Mouse (Mus musculus) left cerebral cortex, adult 2 months (tissue): Measurements from ENCODE around the gene Nelfe. TPM values are rescaled to one million over a fixed set of nuclear protein-coding genes. Genes with fewer than 3 reads are reported as not detected.
A peak's percentile ranks its signal among the peaks of the same experiment; 100 is the strongest.
"Not testable (repeated sequence)": the region's sequence is repeated elsewhere in the genome, so short reads cannot be mapped to it uniquely, and the experiment has no call there.

Experiments
- DNase-seq, 2 experiments: peaks; one replicate each; pipeline ENCODE4 v3.0.0; 2021 to 2022; ENCODE audit warnings: low spot score in 2 of 2, mixed read lengths in 1 of 2; ENCODE audit errors: extremely low spot score in 1 of 2
- H3K27ac ChIP-seq: fragments of 200-600 bp; 2 replicates; pipeline ENCODE4 v1.8.1; 2022
- H3K4me3 ChIP-seq: fragments of 200-600 bp; 2 replicates; pipeline ENCODE4 v1.8.1; 2022
- CTCF ChIP-seq: fragments of 200-600 bp; IDR thresholded peaks from 2 replicates; pipeline ENCODE4 v1.8.1; 2022; ENCODE audit warnings: antibody characterized with exemption, mild to moderate bottlenecking, moderate library complexity
- intact Hi-C: fragments of 180-260 bp; cut with DNase I; formaldehyde crosslinking; loops from one replicate; pipeline ENCODE4 v1.15.1; 2025
- long read RNA-seq, 2 experiments: library from polyadenylated mRNA; stranded (forward); transcript quantifications; one replicate each; pipeline ENCODE4 v2.0.0; 2021; ENCODE audit warnings: borderline mapping rate in 2 of 2
- total RNA-seq, 2 experiments: library from RNA; stranded (reverse); gene quantifications; 2 replicates each; pipeline ENCODE4 v1.2.3; 2021

Gene Nelfe
- total RNA-seq = 10 to 100 TPM; 35.3 to 40.3 TPM
- long read RNA-seq, experiment 1, transcript Nelfe-201 (11 exons, 1,607 nt) = minor isoform, 7 of 24 reads
- long read RNA-seq, experiment 1, transcript Nelfe-202 (11 exons, 1,381 nt) = major isoform, 9 of 24 reads
- long read RNA-seq, experiment 1, partial matches to known transcripts = 5 of 24 reads
- long read RNA-seq, experiment 1, other reads (novel, unspliced or antisense) = 3 of 24 reads
- long read RNA-seq, experiment 2, transcript Nelfe-201 (11 exons, 1,607 nt) = major isoform, 9 of 22 reads
- long read RNA-seq, experiment 2, transcript Nelfe-202 (11 exons, 1,381 nt) = minor isoform, 6 of 22 reads
- long read RNA-seq, experiment 2, partial matches to known transcripts = 4 of 22 reads
- long read RNA-seq, experiment 2, other reads (novel, unspliced or antisense) = 1 of 22 reads

DNA sequence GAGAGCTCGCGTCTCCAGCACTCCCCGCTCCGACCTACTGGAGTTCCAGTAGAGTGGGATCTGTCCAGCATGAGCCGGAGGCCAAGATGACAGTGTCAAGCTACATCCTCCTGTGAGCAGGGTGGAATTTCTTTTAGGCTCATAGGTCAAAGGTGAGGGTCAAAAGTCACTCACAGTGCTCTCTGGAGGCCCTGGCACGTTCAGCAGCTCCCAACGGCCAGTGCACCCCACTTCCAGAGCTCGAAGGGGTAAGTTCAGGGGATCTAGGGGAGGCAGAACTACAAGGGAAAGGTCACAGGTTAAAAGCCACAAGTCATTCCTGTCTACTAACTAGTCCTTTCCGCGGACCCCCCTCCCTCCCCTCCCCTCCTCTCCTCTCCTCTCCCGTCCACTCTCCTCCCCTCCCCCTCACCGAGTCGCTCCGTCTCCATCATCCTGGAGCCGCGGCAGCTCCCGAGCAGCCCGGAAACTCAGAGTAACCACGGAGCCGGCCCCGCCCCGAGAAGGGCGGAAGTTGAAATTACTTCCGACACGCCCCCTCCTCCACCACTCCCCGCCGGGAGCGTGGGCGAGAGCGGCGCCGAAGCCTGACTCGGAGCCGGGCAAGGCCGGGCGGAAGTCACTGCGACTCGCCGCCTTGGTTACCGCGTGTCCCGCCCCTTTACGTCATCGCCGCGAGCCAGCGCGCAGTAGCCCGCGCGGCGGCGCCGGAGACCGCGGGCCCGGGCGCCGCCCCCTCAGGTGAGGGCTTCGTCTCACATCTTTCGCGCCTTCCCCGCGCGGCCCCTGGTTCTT is at the start of gene Nelfe, which contains the start of gene Skiv2l:
Nelfe (plus strand) TSS at position 670 of the 795 bp plus-strand sequence.
Skiv2l (minus strand) TSS at position 489 of the 795 bp plus-strand sequence.
- H3K4me3 ChIP-seq = peak within 1 kb of the TSS; percentile 81
- intact Hi-C loops = loop anchor here (1.0 to 5.0 kb wide), 3 partner anchors 14 to 387 kb away; partner anchors contain the start of genes Nfkbil1 and Stk19
- peak; percentile 98 for DNase-seq
- H3K27ac ChIP-seq = peak within 1 kb of the TSS; percentile 71
- TF ChIP-seq CTCF = no peak; the same call in 1 of the 2 replicates

DNA sequence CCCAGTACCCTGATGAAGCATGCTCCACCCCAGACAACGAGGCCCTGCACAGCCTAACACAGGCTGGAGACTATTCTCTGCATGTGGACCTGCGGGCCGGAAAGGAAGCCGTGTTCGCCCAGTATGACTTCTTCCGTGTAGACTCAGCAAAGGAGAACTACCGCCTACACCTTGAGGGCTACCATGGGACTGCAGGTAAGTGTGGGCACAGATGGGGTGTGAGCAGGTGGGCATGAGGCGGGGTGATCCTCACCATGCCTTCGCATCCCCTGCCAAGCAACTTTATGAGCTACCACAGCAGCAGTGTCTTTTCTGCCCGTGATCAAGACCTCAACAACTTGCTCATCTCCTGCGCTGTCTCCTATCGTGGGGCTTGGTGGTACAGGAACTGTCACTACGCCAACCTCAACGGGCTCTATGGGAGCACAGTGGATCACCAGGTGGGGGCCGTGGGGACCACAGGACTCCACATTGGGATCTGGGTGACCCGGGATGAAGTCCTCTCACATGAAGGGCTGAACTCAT is 49.3 kb upstream of the Nelfe start:
- DNase-seq, intact Hi-C loops, H3K27ac ChIP-seq, H3K4me3 ChIP-seq: not testable (repeated sequence)

- DNase-seq = not testable (repeated sequence)
These were observed 47.4 kb upstream of the Nelfe start for GRCm38 (mm10) chr17:34802756-34803155.

DNA sequence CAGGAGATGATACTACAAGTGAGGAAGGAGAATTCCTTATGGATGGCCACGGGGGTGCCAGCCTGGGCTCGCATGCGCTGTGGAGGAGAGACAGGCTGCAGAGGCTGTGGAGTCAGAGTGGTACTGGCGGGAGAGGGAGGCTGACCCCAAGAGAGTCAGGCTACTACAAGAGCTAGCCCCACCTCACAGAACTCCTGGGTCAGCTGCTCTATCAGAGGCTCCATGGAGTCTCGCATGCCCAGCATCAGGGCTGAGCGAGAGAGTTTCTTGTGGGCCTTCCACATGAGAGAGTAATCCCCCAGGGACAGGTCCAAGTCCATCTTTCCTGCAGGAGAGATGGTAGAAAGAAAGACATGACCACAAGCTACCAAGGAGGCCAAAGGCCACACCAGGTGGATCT is 46.8 kb upstream of the Nelfe start:
- H3K27ac ChIP-seq, H3K4me3 ChIP-seq, DNase-seq, intact Hi-C loops: not testable (repeated sequence)

More at GRCm38 (mm10) chr17:34802756-34803155, 47.4 kb upstream of the Nelfe start:
- H3K27ac ChIP-seq, H3K4me3 ChIP-seq, intact Hi-C loops: not testable (repeated sequence)

DNA sequence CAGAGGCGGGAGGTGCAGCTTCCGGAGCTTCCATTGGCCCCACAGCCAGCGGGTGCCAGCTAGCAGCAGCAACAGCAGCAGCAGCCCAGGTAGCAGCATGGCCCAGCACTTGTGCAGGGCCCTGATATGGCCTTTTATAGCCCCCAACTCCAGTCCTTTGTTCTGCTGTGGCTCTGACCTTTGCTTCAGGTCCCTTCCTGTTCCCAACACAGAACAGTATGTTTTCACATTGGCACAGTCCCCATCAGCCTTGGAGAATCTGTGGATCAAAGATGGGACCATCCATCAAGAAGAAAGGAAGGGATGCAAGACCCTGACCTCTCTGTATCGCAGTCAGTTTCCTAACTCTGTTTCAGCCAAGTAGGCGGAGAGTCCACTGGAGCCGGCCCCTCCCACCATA is 45.9 kb upstream of the Nelfe start, which contains the start of gene Cyp21a1:
Cyp21a1 (minus strand) TSS at position 261 of the 400 bp plus-strand sequence.
- intact Hi-C loops, H3K4me3 ChIP-seq, H3K27ac ChIP-seq, DNase-seq: not testable (repeated sequence)

- DNase-seq = no peak
- intact Hi-C loops = no loop called here
- TF ChIP-seq CTCF = peak; percentile 41
- H3K4me3 ChIP-seq = no peak overlapping the region
- no peak overlapping the region for H3K27ac ChIP-seq
These were observed 45.2 kb upstream of the Nelfe start for GRCm38 (mm10) chr17:34804871-34805562.

DNA sequence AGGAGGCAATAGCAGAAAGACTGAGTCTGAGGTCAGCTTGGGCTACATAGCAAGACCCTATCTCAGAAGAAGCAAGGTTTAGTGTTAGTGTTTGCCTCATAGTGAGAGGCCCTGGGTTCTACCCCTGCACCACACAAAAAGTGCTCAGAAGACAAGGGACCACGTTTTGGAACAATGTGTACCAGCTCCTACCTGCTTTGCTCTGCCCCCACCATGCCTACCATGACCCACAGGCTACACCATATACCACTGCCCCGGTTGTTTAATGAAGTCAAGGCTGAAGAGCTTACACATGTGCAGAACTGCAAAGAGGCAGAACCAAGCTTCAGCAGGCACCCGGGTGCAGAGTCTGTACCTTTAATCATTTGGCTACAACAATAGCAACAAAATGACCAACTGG is 43.0 kb upstream of the Nelfe start:
- DNase-seq = no peak
- TF ChIP-seq CTCF = no peak
- intact Hi-C loops = no loop called here
- Histone ChIP-seq H3K4me3 (no peak overlapping the region), H3K27ac (no peak overlapping the region)

- intact Hi-C loops = no loop called here
- Histone ChIP-seq H3K4me3 (no peak overlapping the region), H3K27ac (no peak overlapping the region)
- no peak for TF ChIP-seq CTCF
- DNase-seq = no peak
These were observed 41.5 kb upstream of the Nelfe start for GRCm38 (mm10) chr17:34808599-34809205.

GRCm38 (mm10) chr17:34810411-34810810 is 39.8 kb upstream of the Nelfe start:
- intact Hi-C loops = loop anchor here (5.0 kb wide), 1 partner anchor 158 kb away; no protein-coding TSS in a partner anchor
- not testable (repeated sequence) for H3K4me3 ChIP-seq, DNase-seq, H3K27ac ChIP-seq

- DNase-seq, H3K27ac ChIP-seq, H3K4me3 ChIP-seq: not testable (repeated sequence)
- intact Hi-C loops = loop anchor here (5.0 kb wide), 1 partner anchor 159 kb away; no protein-coding TSS in a partner anchor
These were observed 39.4 kb upstream of the Nelfe start for GRCm38 (mm10) chr17:34810811-34811210.

GRCm38 (mm10) chr17:34811275-34811674 is 38.9 kb upstream of the Nelfe start:
- DNase-seq = no peak
- intact Hi-C loops = loop anchor here (5.0 kb wide), 1 partner anchor 159 kb away; no protein-coding TSS in a partner anchor
- no peak overlapping the region for H3K27ac ChIP-seq
- no peak overlapping the region for H3K4me3 ChIP-seq
- no peak for TF ChIP-seq CTCF
